Comparison of ENCODE assay signal across 18 mouse cellular contexts in genomic region chr4:76238577-76238976, GRCm38 (mm10).
DNase-seq lines count a peak whose midpoint lies in the region; ATAC-seq and TF ChIP-seq lines count a peak whose summit lies in the region.
"Had no signal": no experiment of that assay in that cellular context is flagged by ENCODE, and none has a peak within 500 bp of the region (broad histone marks: within the 10 kb centered on the region; RNA-seq: fewer than 3 reads in every experiment).

No protein-coding gene starts in this region.

- H3K9me3 ChIP-seq in forebrain, postnatal 0 days (ENCODE audit: low read length) = no peaks in the 10 kb centered on the region
- no peaks in the 10 kb centered on the region for H3K9me3 ChIP-seq in hindbrain, embryonic 16.5 days (ENCODE audit: control insufficient read depth, low read length)
- no peaks in the 10 kb centered on the region for H3K9me3 ChIP-seq in midbrain, postnatal 0 days (ENCODE audit: low read length)
- H3K9me3 ChIP-seq: embryonic facial prominence, embryonic 10.5 days had no signal

- 52% methylated on average over 5 of the region's 5 CpGs for WGBS in forebrain, postnatal 0 days
- WGBS in hindbrain, embryonic 16.5 days = 37% methylated on average over 5 of the region's 5 CpGs
- WGBS in midbrain, postnatal 0 days = 47% methylated on average over 5 of the region's 5 CpGs

- peaks cover 5% of the 10 kb centered on the region; the same call in 1 of the 2 replicates for H3K4me1 ChIP-seq in forebrain, postnatal 0 days (ENCODE audit: insufficient read depth)
- peaks cover 15% of the 10 kb centered on the region for H3K4me1 ChIP-seq in hindbrain, embryonic 16.5 days (ENCODE audit: control insufficient read depth, insufficient read depth, low read depth, low read length)
- H3K4me1 ChIP-seq in midbrain, postnatal 0 days (ENCODE audit: insufficient read depth, low read length) = 0 out of 2 replicates have a peak, but pooled peaks cover 4% of the 10 kb centered on the region
- H3K4me1 ChIP-seq: embryonic facial prominence, embryonic 10.5 days had no signal

- no peak overlapping the region for H3K4me2 ChIP-seq in forebrain, postnatal 0 days (ENCODE audit: low read depth)
- H3K4me2 ChIP-seq in hindbrain, embryonic 16.5 days (ENCODE audit: low read length) = peak overlapping the region; percentile 27; the same call in 1 of the 2 replicates
- H3K4me2 ChIP-seq in midbrain, postnatal 0 days (ENCODE audit: low read depth, low read length, poor library complexity, severe bottlenecking) = no peak overlapping the region

- no peaks in the 10 kb centered on the region for H3K36me3 ChIP-seq in forebrain, postnatal 0 days (ENCODE audit: insufficient read depth)
- no peaks in the 10 kb centered on the region for H3K36me3 ChIP-seq in hindbrain, embryonic 16.5 days (ENCODE audit: control insufficient read depth, insufficient read depth, low read length)
- H3K36me3 ChIP-seq in midbrain, postnatal 0 days (ENCODE audit: insufficient read depth, low read length) = no peaks in the 10 kb centered on the region
- H3K36me3 ChIP-seq: embryonic facial prominence, embryonic 10.5 days had no signal

- TF ChIP-seq CTCF in layer of hippocampus, adult 2 months (conservative IDR thresholded peaks at IDR 0.05) = no peak
- no peak for TF ChIP-seq CTCF in forebrain, postnatal 0 days (IDR thresholded peaks at IDR 0.05; ENCODE audit: low read depth)
- no peak for TF ChIP-seq CTCF in midbrain, postnatal 0 days (IDR thresholded peaks at IDR 0.05)

- H3K9ac ChIP-seq in forebrain, postnatal 0 days = no peak overlapping the region; the same call in 1 of the 2 replicates
- no peak overlapping the region for H3K9ac ChIP-seq in hindbrain, embryonic 16.5 days (ENCODE audit: low read depth, low read length)
- no peak overlapping the region; the same call in 1 of the 2 replicates for H3K9ac ChIP-seq in midbrain, postnatal 0 days (replicated peaks; ENCODE audit: low read length, poor library complexity, severe bottlenecking)
- H3K9ac ChIP-seq: liver, embryonic 14.5 days had no signal

- ATAC-seq in forebrain, postnatal 0 days = peak; percentile 43; the same call in 1 of the 2 replicates
- peak; percentile 29; the same call in 1 of the 2 replicates for ATAC-seq in hindbrain, embryonic 16.5 days
- ATAC-seq in midbrain, postnatal 0 days (ENCODE audit: low FRiP score) = no peak
- ATAC-seq: intestine, embryonic 16.5 days had no signal

- DNase-seq in layer of hippocampus, adult 2 months (ENCODE audit: low spot score in 2 of 2) = no peak
- no peak for DNase-seq in layer of hippocampus, adult 18-20 months (ENCODE audit: low spot score in 2 of 2)
- no peak for DNase-seq in forebrain, postnatal 0 days
- DNase-seq in midbrain, postnatal 0 days (ENCODE audit: low spot score) = no peak
- DNase-seq in yolk sac, embryonic 10.5 days (ENCODE audit: low spot score) = no peak
- DNase-seq in embryo, embryonic 11 days = no peak
- no peak for DNase-seq in right cerebral cortex, postnatal 4 days
- DNase-seq: adrenal gland, postnatal 25 days; gastrocnemius, adult 2 months; heart, postnatal 4 days; kidney, postnatal 36 days; right cerebral cortex, adult 18-20 months; thymus, postnatal 14 days had no signal

- peak overlapping the region; percentile 29; the same call in 1 of the 2 replicates for H3K27ac ChIP-seq in layer of hippocampus, adult 2 months
- no peak overlapping the region for H3K27ac ChIP-seq in forebrain, postnatal 0 days (ENCODE audit: low read depth, low read length)
- peak overlapping the region; percentile 30 for H3K27ac ChIP-seq in hindbrain, embryonic 16.5 days (ENCODE audit: low read depth, low read length)
- H3K27ac ChIP-seq in midbrain, postnatal 0 days (ENCODE audit: low read depth, low read length) = 0 out of 2 replicates have a peak overlapping the region, but pooled peaks have one; percentile 12
- H3K27ac ChIP-seq: embryonic facial prominence, embryonic 10.5 days; gastrocnemius, adult 2 months; liver, embryonic 14.5 days had no signal

- H3K27me3 ChIP-seq in forebrain, postnatal 0 days (ENCODE audit: insufficient read depth, low read length) = no peaks in the 10 kb centered on the region
- H3K27me3 ChIP-seq in hindbrain, embryonic 16.5 days (replicated peaks; ENCODE audit: control insufficient read depth, insufficient read depth, low read length) = no peaks in the 10 kb centered on the region
- no peaks in the 10 kb centered on the region for H3K27me3 ChIP-seq in midbrain, postnatal 0 days (ENCODE audit: insufficient read depth, low read length)
- H3K27me3 ChIP-seq: CH12.LX had no signal

- no peak overlapping the region; the same call in 1 of the 2 replicates for H3K4me3 ChIP-seq in layer of hippocampus, adult 2 months
- H3K4me3 ChIP-seq in forebrain, postnatal 0 days (ENCODE audit: low read depth, low read length) = no peak overlapping the region
- no peak overlapping the region for H3K4me3 ChIP-seq in hindbrain, embryonic 16.5 days (ENCODE audit: low read length)
- no peak overlapping the region for H3K4me3 ChIP-seq in midbrain, postnatal 0 days (ENCODE audit: low read depth, low read length)
- H3K4me3 ChIP-seq: embryonic facial prominence, embryonic 10.5 days; gastrocnemius, adult 2 months had no signal
